Mouse (Mus musculus) hindbrain, embryonic 10.5 days (tissue): Measurements from ENCODE around the gene Nceh1. TPM values are rescaled to one million over a fixed set of nuclear protein-coding genes. Genes with fewer than 3 reads are reported as not detected.
A peak's percentile ranks its signal among the peaks of the same experiment; 100 is the strongest.

ENCODE experiments used
- DNase-seq: peaks from one replicate; pipeline ENCODE4 v3.0.0-alpha.2; 2017; ENCODE audit warnings: low spot score
- H3K27ac ChIP-seq: fragments of 300-500 bp; sonication (generic); 2 replicates; pipeline ENCODE4 v1.5.1; 2016; ENCODE audit warnings: mild to moderate bottlenecking, moderate library complexity
- H3K27me3 ChIP-seq: fragments of 300-500 bp; sonication (generic); 2 replicates; pipeline ENCODE4 v1.6.1; 2016; ENCODE audit warnings: mild to moderate bottlenecking; ENCODE audit not compliant: poor library complexity, insufficient read depth, severe bottlenecking
- H3K36me3 ChIP-seq: fragments of 300-500 bp; sonication (generic); 2 replicates; pipeline ENCODE4 v1.6.1; 2016; ENCODE audit warnings: mild to moderate bottlenecking, moderate library complexity
- H3K4me1 ChIP-seq: fragments of 300-500 bp; sonication (generic); replicated peaks from 2 replicates; pipeline ENCODE4 v1.6.1; 2016; ENCODE audit warnings: mild to moderate bottlenecking
- H3K4me3 ChIP-seq: fragments of 300-500 bp; sonication (generic); 2 replicates; pipeline ENCODE4 v1.5.1; 2016; ENCODE audit warnings: mild to moderate bottlenecking, moderate library complexity
- H3K9me3 ChIP-seq: fragments of 300-500 bp; sonication (generic); 2 replicates; pipeline ENCODE4 v1.6.1; 2016; ENCODE audit warnings: mild to moderate bottlenecking, moderate library complexity
- WGBS: fragments of 180-500 bp; shearing (Covaris S2); methylation state at CpG from one replicate; pipeline ENCODE4 v1.1.7; 2016; 5-methylcytosine and 5-hydroxymethylcytosine counted together
- polyA plus RNA-seq: library from polyadenylated mRNA; unstranded; fragments of >200 nt; fragmentation: Nextera tagmentation; extraction: Ambion mirVana; gene quantifications from 2 replicates; pipeline ENCODE4 v1.2.1, GENCODE M21; 2016

The Nceh1 gene
- polyA plus RNA-seq, 1 experiment from 2014 or later: 3.3 TPM

- WGBS: 87% methylated on average over 6 of the region's 6 CpGs
- no peak for DNase-seq
- Histone ChIP-seq H3K4me1 (peaks cover 4% of the 10 kb centered on the region), H3K27me3 (no peaks in the 10 kb centered on the region), H3K36me3 (no peaks in the 10 kb centered on the region), H3K9me3 (no peaks in the 10 kb centered on the region), H3K4me3 (no peak overlapping the region), H3K27ac (no peak overlapping the region)
These were observed 20.9 kb upstream of the Nceh1 start for GRCm38 (mm10) chr3:27161645-27162409.

GRCm38 (mm10) chr3:27162410-27162804, 20.4 kb upstream of the Nceh1 start:
- H3K9me3 ChIP-seq: no peaks in the 10 kb centered on the region
- WGBS: 70% methylated on average over 2 of the region's 2 CpGs
- DNase-seq: no peak
- H3K27me3 ChIP-seq: no peaks in the 10 kb centered on the region
- no peak overlapping the region for H3K27ac ChIP-seq
- H3K4me1 ChIP-seq: peaks cover 4% of the 10 kb centered on the region
- no peaks in the 10 kb centered on the region for H3K36me3 ChIP-seq
- no peak overlapping the region for H3K4me3 ChIP-seq

GRCm38 (mm10) chr3:27165481-27166065, 17.2 kb upstream of the Nceh1 start:
- DNase-seq: no peak
- no peaks in the 10 kb centered on the region for H3K36me3 ChIP-seq
- no peak overlapping the region for H3K27ac ChIP-seq
- no peak overlapping the region for H3K4me3 ChIP-seq
- no peaks in the 10 kb centered on the region for H3K4me1 ChIP-seq
- 81% methylated on average over 3 of the region's 3 CpGs for WGBS
- no peaks in the 10 kb centered on the region for H3K27me3 ChIP-seq
- no peaks in the 10 kb centered on the region for H3K9me3 ChIP-seq

GRCm38 (mm10) chr3:27170257-27170656, 12.5 kb upstream of the Nceh1 start:
- 87% methylated on average over 1 of the region's 1 CpGs for WGBS

GRCm38 (mm10) chr3:27179711-27180110, 3.1 kb upstream of the Nceh1 start:
- Histone ChIP-seq H3K9me3 (no peaks in the 10 kb centered on the region), H3K27ac (no peak overlapping the region), H3K36me3 (no peaks in the 10 kb centered on the region), H3K27me3 (0 out of 2 replicates have a peak, but pooled peaks cover 7% of the 10 kb centered on the region), H3K4me3 (no peak overlapping the region), H3K4me1 (peaks cover 12% of the 10 kb centered on the region)
- no peak for DNase-seq
- WGBS: 85% methylated on average over 8 of the region's 8 CpGs

More at GRCm38 (mm10) chr3:27170257-27170656, 12.5 kb upstream of the Nceh1 start:
- Histone ChIP-seq H3K27me3 (no peaks in the 10 kb centered on the region), H3K4me3 (no peak overlapping the region), H3K9me3 (no peaks in the 10 kb centered on the region), H3K4me1 (no peaks in the 10 kb centered on the region), H3K36me3 (no peaks in the 10 kb centered on the region), H3K27ac (no peak overlapping the region)
- no peak for DNase-seq

- peak overlapping the region; percentile 77 for H3K4me3 ChIP-seq
- H3K27me3 ChIP-seq: 0 out of 2 replicates have a peak, but pooled peaks cover 8% of the 10 kb centered on the region
- 14% methylated on average over 19 of the region's 19 CpGs for WGBS
- peak overlapping the region; percentile 83 for H3K27ac ChIP-seq
- H3K9me3 ChIP-seq: no peaks in the 10 kb centered on the region
- peaks cover 12% of the 10 kb centered on the region for H3K4me1 ChIP-seq
- H3K36me3 ChIP-seq: no peaks in the 10 kb centered on the region
- DNase-seq: peak; percentile 12
These were observed 923 bp downstream of the Nceh1 start for GRCm38 (mm10) chr3:27183601-27184175.

GRCm38 (mm10) chr3:27188386-27188785, 5.6 kb downstream of the Nceh1 start:
- DNase-seq: no peak
- H3K9me3 ChIP-seq: no peaks in the 10 kb centered on the region
- 0 out of 2 replicates have a peak, but pooled peaks cover 8% of the 10 kb centered on the region for H3K27me3 ChIP-seq
- no peak overlapping the region for H3K4me3 ChIP-seq
- no peaks in the 10 kb centered on the region for H3K36me3 ChIP-seq
- H3K4me1 ChIP-seq: peaks cover 7% of the 10 kb centered on the region
- WGBS: 84% methylated on average over 1 of the region's 1 CpGs
- H3K27ac ChIP-seq: no peak overlapping the region

GRCm38 (mm10) chr3:27189320-27190261, 6.8 kb downstream of the Nceh1 start:
- Histone ChIP-seq H3K36me3 (no peaks in the 10 kb centered on the region), H3K4me3 (no peak overlapping the region), H3K27me3 (0 out of 2 replicates have a peak, but pooled peaks cover 1% of the 10 kb centered on the region), H3K4me1 (0 out of 2 replicates have a peak, but pooled peaks cover 3% of the 10 kb centered on the region), H3K27ac (no peak overlapping the region), H3K9me3 (no peaks in the 10 kb centered on the region)
- 83% methylated on average over 14 of the region's 14 CpGs for WGBS
- no peak for DNase-seq

GRCm38 (mm10) chr3:27190865-27191264, 8.1 kb downstream of the Nceh1 start:
- DNase-seq: no peak
- Histone ChIP-seq H3K4me3 (no peak overlapping the region), H3K27me3 (no peaks in the 10 kb centered on the region), H3K4me1 (0 out of 2 replicates have a peak, but pooled peaks cover 3% of the 10 kb centered on the region), H3K27ac (no peak overlapping the region), H3K36me3 (no peaks in the 10 kb centered on the region), H3K9me3 (no peaks in the 10 kb centered on the region)
- 94% methylated on average over 4 of the region's 4 CpGs for WGBS

GRCm38 (mm10) chr3:27191856-27192255, 9.1 kb downstream of the Nceh1 start:
- H3K36me3 ChIP-seq: no peaks in the 10 kb centered on the region
- 0 out of 2 replicates have a peak, but pooled peaks cover 3% of the 10 kb centered on the region for H3K4me1 ChIP-seq
- H3K4me3 ChIP-seq: no peak overlapping the region
- DNase-seq: no peak
- H3K27ac ChIP-seq: no peak overlapping the region
- no peaks in the 10 kb centered on the region for H3K9me3 ChIP-seq
- no peaks in the 10 kb centered on the region for H3K27me3 ChIP-seq
- WGBS: 90% methylated on average over 6 of the region's 6 CpGs

- Histone ChIP-seq H3K9me3 (no peaks in the 10 kb centered on the region), H3K4me3 (no peak overlapping the region), H3K27ac (peak overlapping the region; percentile 35; the same call in 1 of the 2 replicates), H3K27me3 (no peaks in the 10 kb centered on the region), H3K4me1 (0 out of 2 replicates have a peak, but pooled peaks cover 3% of the 10 kb centered on the region), H3K36me3 (no peaks in the 10 kb centered on the region)
- WGBS: 56% methylated on average over 6 of the region's 6 CpGs
- DNase-seq: no peak
These were observed 11.1 kb downstream of the Nceh1 start for GRCm38 (mm10) chr3:27193844-27194317.

GRCm38 (mm10) chr3:27195153-27195552, 12.4 kb downstream of the Nceh1 start:
- no peak for DNase-seq
- 92% methylated on average over 4 of the region's 4 CpGs for WGBS
- Histone ChIP-seq H3K36me3 (no peaks in the 10 kb centered on the region), H3K9me3 (no peaks in the 10 kb centered on the region), H3K27ac (no peak overlapping the region), H3K4me3 (no peak overlapping the region), H3K4me1 (0 out of 2 replicates have a peak, but pooled peaks cover 3% of the 10 kb centered on the region), H3K27me3 (no peaks in the 10 kb centered on the region)
